Mouse (Mus musculus) spleen, adult 2 months (tissue): ENCODE measurements around the gene Gfod1.

Experiments used
- CTCF ChIP-seq: fragments of 200-500 bp; IDR thresholded peaks from 2 replicates; pipeline ENCODE4 v1.5.1; 2011; ENCODE audit warnings: mild to moderate bottlenecking, inconsistent platforms; ENCODE audit not compliant: insufficient read depth, insufficient read length, insufficient replicate concordance; ENCODE audit errors: extremely low read depth
- POLR2A ChIP-seq: fragments of 200-500 bp; IDR thresholded peaks from 2 replicates; pipeline ENCODE4 v1.6.1; 2011; ENCODE audit warnings: low read depth, low read length, inconsistent platforms

DNA sequence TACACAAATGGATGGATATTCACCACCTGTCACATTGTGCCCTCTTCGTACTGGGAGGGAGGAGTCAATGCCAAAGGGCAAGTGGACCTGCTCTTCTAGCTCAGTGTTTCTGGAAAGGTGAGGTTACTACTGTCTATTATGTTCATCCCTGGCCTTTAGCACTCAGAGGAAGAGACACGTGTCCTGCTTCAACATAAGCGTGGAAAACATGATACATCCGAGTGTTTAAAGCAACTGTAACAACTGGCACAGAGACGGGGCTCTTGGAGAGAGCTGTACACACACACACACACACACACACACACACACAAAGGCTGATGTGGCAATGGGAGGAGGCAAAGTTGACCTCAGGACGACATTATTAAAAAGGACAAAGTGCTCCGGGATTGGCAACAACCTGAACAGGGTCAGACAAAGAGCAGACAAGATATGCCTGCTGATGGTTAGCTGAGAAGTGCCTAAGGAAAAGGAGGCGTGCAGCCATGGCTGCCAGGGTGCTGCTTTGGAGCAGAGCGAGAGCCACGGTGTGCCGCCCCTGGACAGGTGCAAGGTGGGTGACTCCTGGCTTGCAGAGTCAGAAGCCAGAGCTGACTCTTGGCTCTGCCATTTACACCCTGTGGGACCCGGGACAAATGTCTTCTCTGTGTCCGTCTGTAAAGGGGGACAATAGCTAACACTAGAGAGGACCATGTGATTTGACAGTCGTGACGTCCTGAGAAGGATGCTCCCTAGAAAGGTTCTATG, 1.4 kb upstream of the Gfod1 start:
- TF ChIP-seq POLR2A (no peak), CTCF (no peak)
